Mouse (Mus musculus) embryonic fibroblast, embryonic 13.5 days (primary cell): Measurements from ENCODE around the gene Cenpp. TPM values are rescaled to one million over a fixed set of nuclear protein-coding genes. Genes with fewer than 3 reads are reported as not detected.

ENCODE experiments used
- H3K27ac ChIP-seq: 2 replicates; pipeline ENCODE4 v1.5.1; 2012; ENCODE audit warnings: low read length, control low read depth, inconsistent platforms; ENCODE audit not compliant: insufficient read depth
- H3K4me1 ChIP-seq: 2 replicates; pipeline ENCODE4 v1.6.1; 2011; ENCODE audit warnings: low read length; ENCODE audit not compliant: control insufficient read depth, insufficient read depth
- H3K4me3 ChIP-seq: 2 replicates; pipeline ENCODE4 v1.5.1; 2011; ENCODE audit warnings: mild to moderate bottlenecking, control low read depth, low read length; ENCODE audit not compliant: insufficient read depth
- CTCF ChIP-seq: IDR thresholded peaks from 2 replicates; pipeline ENCODE4 v1.5.1; 2011; ENCODE audit warnings: mild to moderate bottlenecking, control low read depth, low read length, moderate library complexity, borderline replicate concordance; ENCODE audit not compliant: insufficient read depth
- POLR2A ChIP-seq: IDR thresholded peaks from 2 replicates; pipeline ENCODE4 v1.6.1; 2011; ENCODE audit warnings: low read depth, mild to moderate bottlenecking, control low read depth, low read length, moderate library complexity
- polyA plus RNA-seq: library from polyadenylated mRNA; stranded (reverse); fragments of >200 nt; gene quantifications from 2 replicates; pipeline ENCODE4 v1.2.4, GENCODE M21; 2011; ENCODE audit warnings: low read depth; ENCODE audit not compliant: missing spikeins, insufficient read length

Gene Cenpp
- polyA plus RNA-seq, 1 experiment = 9.0 TPM

GRCm38 (mm10) chr13:49570371-49570770 lies 82.2 kb downstream of the Cenpp start:
- Histone ChIP-seq H3K4me1 (no peaks in the 10 kb centered on the region), H3K4me3 (no peak overlapping the region), H3K27ac (no peak overlapping the region)
- TF ChIP-seq CTCF (no peak), POLR2A (no peak)

- Histone ChIP-seq H3K4me1 (no peaks in the 10 kb centered on the region), H3K4me3 (no peak overlapping the region), H3K27ac (no peak overlapping the region)
- TF ChIP-seq POLR2A (no peak), CTCF (no peak)
Observed at GRCm38 (mm10) chr13:49564347-49564746, 88.2 kb downstream of the Cenpp start.

- Histone ChIP-seq H3K4me3 (no peak overlapping the region), H3K27ac (no peak overlapping the region), H3K4me1 (no peaks in the 10 kb centered on the region)
- TF ChIP-seq POLR2A = no peak
- TF ChIP-seq CTCF = no peak
Observed at GRCm38 (mm10) chr13:49560886-49561285, 91.7 kb downstream of the Cenpp start.

- no peak overlapping the region for H3K4me3 ChIP-seq
- TF ChIP-seq POLR2A (no peak), CTCF (peak; percentile 60; the same call in 1 of the 2 replicates)
- no peaks in the 10 kb centered on the region for H3K4me1 ChIP-seq
- no peak overlapping the region for H3K27ac ChIP-seq
Observed at GRCm38 (mm10) chr13:49559185-49559584, 93.4 kb downstream of the Cenpp start.

- Histone ChIP-seq H3K4me3 (no peak overlapping the region), H3K27ac (peak overlapping the region; percentile 10; the same call in 1 of the 2 replicates), H3K4me1 (no peaks in the 10 kb centered on the region)
- TF ChIP-seq CTCF = no peak
- no peak for TF ChIP-seq POLR2A
Observed at GRCm38 (mm10) chr13:49556924-49557323, 95.7 kb downstream of the Cenpp start.

- TF ChIP-seq POLR2A (no peak), CTCF (no peak)
- no peak overlapping the region for H3K27ac ChIP-seq
- H3K4me1 ChIP-seq = no peaks in the 10 kb centered on the region; the same call in 1 of the 2 replicates
- no peak overlapping the region for H3K4me3 ChIP-seq
Observed at GRCm38 (mm10) chr13:49556203-49556602, 96.4 kb downstream of the Cenpp start.

GRCm38 (mm10) chr13:49554519-49554918 lies 98.1 kb downstream of the Cenpp start:
- no peak overlapping the region for H3K4me3 ChIP-seq
- H3K4me1 ChIP-seq = peaks cover under 1% of the 10 kb centered on the region
- no peak overlapping the region for H3K27ac ChIP-seq
- TF ChIP-seq CTCF = no peak

GRCm38 (mm10) chr13:49549616-49550015 lies 103.0 kb downstream of the Cenpp start:
- peaks cover 7% of the 10 kb centered on the region for H3K4me1 ChIP-seq
- peak overlapping the region; percentile 84 for H3K27ac ChIP-seq
- H3K4me3 ChIP-seq = no peak overlapping the region
- TF ChIP-seq POLR2A (no peak), CTCF (no peak)

GRCm38 (mm10) chr13:49547563-49548150 lies 104.9 kb downstream of the Cenpp start:
- peak; percentile 27; the same call in 1 of the 2 replicates for TF ChIP-seq POLR2A
- no peak for TF ChIP-seq CTCF
- H3K27ac ChIP-seq = peak overlapping the region; percentile 84
- H3K4me1 ChIP-seq = peaks cover 14% of the 10 kb centered on the region
- no peak overlapping the region for H3K4me3 ChIP-seq

- H3K4me1 ChIP-seq = peaks cover 14% of the 10 kb centered on the region
- peak overlapping the region; percentile 84 for H3K27ac ChIP-seq
- TF ChIP-seq CTCF (no peak), POLR2A (no peak)
- no peak overlapping the region for H3K4me3 ChIP-seq
Observed at GRCm38 (mm10) chr13:49546517-49546916, 106.1 kb downstream of the Cenpp start.

- peak overlapping the region; percentile 84 for H3K27ac ChIP-seq
Observed at GRCm38 (mm10) chr13:49545646-49546045, 106.9 kb downstream of the Cenpp start.

More at GRCm38 (mm10) chr13:49545646-49546045, 106.9 kb downstream of the Cenpp start:
- peaks cover 14% of the 10 kb centered on the region; the same call in 1 of the 2 replicates for H3K4me1 ChIP-seq
- TF ChIP-seq POLR2A = peak; percentile 65
- TF ChIP-seq CTCF = no peak
- peak overlapping the region; percentile 9 for H3K4me3 ChIP-seq
